Mouse (Mus musculus): ENCODE data around the gene A130010J15Rik. TPM values are rescaled to one million over a fixed set of nuclear protein-coding genes. Genes with fewer than 3 reads are reported as not detected.

A130010J15Rik gene
- total and polyA plus RNA-seq, 3 experiments, result 9.1 to 22.4 (median 18.6) TPM

DNA sequence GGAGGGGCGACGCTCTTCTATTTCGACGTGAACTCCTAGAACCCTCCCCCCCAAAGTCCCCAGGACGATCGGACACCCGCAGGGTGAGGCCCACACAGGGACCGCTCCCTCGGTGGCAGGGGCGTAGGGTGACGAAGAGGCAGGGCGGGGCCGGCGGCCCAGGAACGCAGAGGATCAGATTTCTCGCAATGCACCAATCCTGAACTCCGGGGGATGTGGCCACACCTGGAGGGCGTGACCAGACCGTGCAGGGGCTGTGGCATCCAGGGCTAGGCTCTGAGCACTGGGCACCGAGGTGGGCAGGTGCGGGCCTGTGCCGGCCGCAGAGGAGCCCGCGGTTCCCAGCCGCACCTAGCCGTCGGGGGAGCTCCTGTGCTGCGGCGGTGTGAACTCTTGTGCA lies 15.0 kb upstream of the A130010J15Rik start, which contains the start of gene Irf6:
Gene Irf6, plus strand, starts transcription at position 240 of the 400 bp plus-strand sequence.
- dilution Hi-C loops (cut with MboI; ENCODE audit: extremely low pct_ligation_motif_present, extremely low pct_unique_long_range_greater_than_20kb, low sequenced_read_pairs) (no loop called here), in situ Hi-C loops (cut with MboI; ENCODE audit: low pct_ligation_motif_present, low pct_unique_long_range_greater_than_20kb, low sequenced_read_pairs) (no loop called here)
- TF ChIP-seq POLR2A (IDR thresholded peaks at IDR 0.05; ENCODE audit: low read depth, low read length) (peak; percentile 51), UBTF (IDR thresholded peaks at IDR 0.05; ENCODE audit: low read depth, low read length) (no peak), CHD2 (IDR thresholded peaks at IDR 0.05; ENCODE audit: low read length) (no peak), BHLHE40 (IDR thresholded peaks at IDR 0.05; ENCODE audit: low read depth, low read length) (no peak), CHD1 (IDR thresholded peaks at IDR 0.05; ENCODE audit: low read depth, low read length) (no peak), MYC (IDR thresholded peaks at IDR 0.05; ENCODE audit: low read depth, low read length) (no peak), IRF4 (IDR thresholded peaks at IDR 0.05; ENCODE audit: low read depth, low read length) (no peak), EP300 (IDR thresholded peaks at IDR 0.05; ENCODE audit: low read length) (no peak), ZNF384 (IDR thresholded peaks at IDR 0.05; ENCODE audit: low read depth, low read length) (no peak), HCFC1 (IDR thresholded peaks at IDR 0.05; ENCODE audit: low read depth, low read length) (no peak), KAT2A (IDR thresholded peaks at IDR 0.05; ENCODE audit: insufficient replicate concordance, low read length) (no peak), ETS1 (conservative IDR thresholded peaks at IDR 0.05; ENCODE audit: low read depth, low read length) (no peak), ELF1 (IDR thresholded peaks at IDR 0.05; ENCODE audit: low read depth, low read length) (no peak), ZMIZ1 (IDR thresholded peaks at IDR 0.05; ENCODE audit: low read depth, low read length) (peak; percentile 36; the same call in 1 of the 2 replicates), JUND (conservative IDR thresholded peaks at IDR 0.05; ENCODE audit: low read depth, low read length) (no peak), MEF2A (IDR thresholded peaks at IDR 0.05; ENCODE audit: borderline replicate concordance, low read depth, low read length) (no peak), MAFK (IDR thresholded peaks at IDR 0.05; ENCODE audit: insufficient replicate concordance, low read length) (no peak), TBP (conservative IDR thresholded peaks at IDR 0.05; ENCODE audit: low read depth, low read length) (no peak), MXI1 (IDR thresholded peaks at IDR 0.05; ENCODE audit: low read depth, low read length) (peak; percentile 26; the same call in 1 of the 2 replicates), E2F4 (IDR thresholded peaks at IDR 0.05; ENCODE audit: insufficient replicate concordance, low read depth, low read length) (no peak), TCF12 (IDR thresholded peaks at IDR 0.05; ENCODE audit: low read depth, low read length) (peak; percentile 63; the same call in 1 of the 2 replicates), GABPA (IDR thresholded peaks at IDR 0.05; ENCODE audit: insufficient replicate concordance, low read depth, low read length) (no peak), MAX (IDR thresholded peaks at IDR 0.05; ENCODE audit: low read length) (no peak), RCOR1 (conservative IDR thresholded peaks at IDR 0.05; ENCODE audit: low read depth, low read length) (no peak), ZKSCAN1 (IDR thresholded peaks at IDR 0.05; ENCODE audit: borderline replicate concordance, low read depth, low read length) (no peak), CTCF (conservative IDR thresholded peaks at IDR 0.05 in 1 of 2, IDR thresholded peaks at IDR 0.05 in 1 of 2; ENCODE audit: low read depth in 2 of 2, low read length in 2 of 2) (no peak), SMC3 (IDR thresholded peaks at IDR 0.05; ENCODE audit: low read depth, low read length) (no peak), RAD21 (IDR thresholded peaks at IDR 0.05; ENCODE audit: low read depth, low read length) (no peak), NRF1 (IDR thresholded peaks at IDR 0.05; ENCODE audit: low read depth, low read length) (0 out of 2 replicates have a peak, but pooled peaks have one; percentile 8), USF1 (IDR thresholded peaks at IDR 0.05; ENCODE audit: low read depth, low read length) (no peak), MAZ (IDR thresholded peaks at IDR 0.05; ENCODE audit: low read depth, low read length) (no peak), JUN (IDR thresholded peaks at IDR 0.05; ENCODE audit: insufficient read depth, low read depth, low read length) (no peak), USF2 (conservative IDR thresholded peaks at IDR 0.05; ENCODE audit: low read depth, low read length) (no peak), SIN3A (IDR thresholded peaks at IDR 0.05; ENCODE audit: low read length) (peak; percentile 31; the same call in 1 of the 2 replicates), ZC3H11A (IDR thresholded peaks at IDR 0.05; ENCODE audit: low read depth, low read length) (no peak), NELFE (IDR thresholded peaks at IDR 0.05; ENCODE audit: low read depth, low read length) (peak; percentile 37; the same call in 1 of the 2 replicates), POLR2AphosphoS2 (IDR thresholded peaks at IDR 0.05; ENCODE audit: low read depth, low read length) (no peak), PAX5 (IDR thresholded peaks at IDR 0.05; ENCODE audit: low read length) (no peak)
- no peak for DNase-seq (ENCODE audit: extremely low read depth)
- no peaks in the 10 kb centered on the region for H3K79me2 ChIP-seq (replicated peaks; ENCODE audit: control insufficient read depth, extremely low read depth, insufficient read depth, poor library complexity, severe bottlenecking)
- no peaks in the 10 kb centered on the region for H3K9me3 ChIP-seq (replicated peaks; ENCODE audit: low read length)
- peak within 1 kb of the TSS in 1 of 3 experiments; percentile 64 for H3K4me3 ChIP-seq (replicated peaks in 1 of 3; ENCODE audit: low read depth in 2 of 3, low read length in 2 of 3, poor library complexity in 1 of 3)
- H3K4me1 ChIP-seq (ENCODE audit: control insufficient read depth in 1 of 2, insufficient read depth in 2 of 2), result peaks cover 13 to 16% of the 10 kb centered on the region in 2 experiments; a peak in 3 of 4 replicates
- H3K27ac ChIP-seq (ENCODE audit: insufficient read depth, low read depth), result no peak within 1 kb of the TSS
- no peak within 1 kb of the TSS for H3K9ac ChIP-seq (ENCODE audit: insufficient read depth, low read depth)
- H3K27me3 ChIP-seq (replicated peaks), result peaks cover 2% of the 10 kb centered on the region
- H3K4me2 ChIP-seq (ENCODE audit: insufficient read depth, low read depth, poor library complexity, severe bottlenecking), result peak within 1 kb of the TSS; percentile 27; the same call in 1 of the 2 replicates
- no peaks in the 10 kb centered on the region for H3K36me3 ChIP-seq (replicated peaks in 1 of 2; ENCODE audit: control insufficient read depth in 1 of 2, insufficient read depth in 1 of 2, low read length in 1 of 2)

All from CH12.LX (cell line).